Mouse (Mus musculus) stomach, embryonic 14.5 days (tissue): ENCODE measurements around the gene Ankrd33. TPM values are rescaled to one million over a fixed set of nuclear protein-coding genes. Genes with fewer than 3 reads are reported as not detected.

Experiments used
- ATAC-seq: fragments of 200-750 bp; cut with Nextera tagmentation; 2 replicates; pipeline ENCODE4 v1.8.0; 2017; ENCODE audit warnings: low read depth, moderate TSS enrichment; ENCODE audit not compliant: insufficient number of reproducible peaks, insufficient read depth, low FRiP score
- H3K27ac ChIP-seq: fragments of 300-500 bp; sonication (generic); 2 replicates; pipeline ENCODE4 v1.5.1; 2014; ENCODE audit warnings: mild to moderate bottlenecking, low read length, moderate library complexity, mixed read lengths
- H3K27me3 ChIP-seq: fragments of 300-500 bp; sonication (generic); 2 replicates; pipeline ENCODE4 v1.6.1; 2014; ENCODE audit warnings: low read length, control low read depth, mixed read lengths; ENCODE audit not compliant: control insufficient read depth, insufficient read depth
- H3K36me3 ChIP-seq: fragments of 300-500 bp; sonication (generic); 2 replicates; pipeline ENCODE4 v1.6.1; 2014; ENCODE audit warnings: mild to moderate bottlenecking, control low read depth, low read length, moderate library complexity, mixed read lengths; ENCODE audit not compliant: control insufficient read depth, insufficient read depth
- H3K4me1 ChIP-seq: fragments of 300-500 bp; sonication (generic); 2 replicates; pipeline ENCODE4 v1.6.1; 2014; ENCODE audit warnings: low read length, control low read depth, mixed read lengths; ENCODE audit not compliant: control insufficient read depth, insufficient read depth
- H3K4me2 ChIP-seq: fragments of 300-500 bp; sonication (generic); replicated peaks from 2 replicates; pipeline ENCODE4 v1.6.1; 2014; ENCODE audit warnings: low read depth, low read length, control low read depth
- H3K4me3 ChIP-seq: fragments of 300-500 bp; sonication (generic); 2 replicates; pipeline ENCODE4 v1.5.1; 2014; ENCODE audit warnings: low read depth, low read length, control low read depth
- H3K9ac ChIP-seq: fragments of 300-500 bp; sonication (generic); replicated peaks from 2 replicates; pipeline ENCODE4 v1.6.1; 2014; ENCODE audit warnings: low read depth, mild to moderate bottlenecking, control low read depth, low read length, moderate library complexity, mixed read lengths
- H3K9me3 ChIP-seq: fragments of 300-500 bp; sonication (generic); 2 replicates; pipeline ENCODE4 v1.6.1; 2016; ENCODE audit warnings: low read depth, low read length, control low read depth; ENCODE audit not compliant: control insufficient read depth
- WGBS: fragments of 180-500 bp; shearing (Covaris S2); extraction: QIAGEN DNeasy Blood & Tissue Kit; methylation state at CpG from one replicate; pipeline ENCODE4 v1.1.7; 2014; 5-methylcytosine and 5-hydroxymethylcytosine counted together
- polyA plus RNA-seq: library from polyadenylated mRNA; unstranded; fragments of >200 nt; fragmentation: Nextera tagmentation; extraction: Ambion mirVana; gene quantifications from 2 replicates; pipeline ENCODE4 v1.2.1, GENCODE M21; 2014

The Ankrd33 gene
- polyA plus RNA-seq, 1 experiment from 2014 or later: not detected

DNA sequence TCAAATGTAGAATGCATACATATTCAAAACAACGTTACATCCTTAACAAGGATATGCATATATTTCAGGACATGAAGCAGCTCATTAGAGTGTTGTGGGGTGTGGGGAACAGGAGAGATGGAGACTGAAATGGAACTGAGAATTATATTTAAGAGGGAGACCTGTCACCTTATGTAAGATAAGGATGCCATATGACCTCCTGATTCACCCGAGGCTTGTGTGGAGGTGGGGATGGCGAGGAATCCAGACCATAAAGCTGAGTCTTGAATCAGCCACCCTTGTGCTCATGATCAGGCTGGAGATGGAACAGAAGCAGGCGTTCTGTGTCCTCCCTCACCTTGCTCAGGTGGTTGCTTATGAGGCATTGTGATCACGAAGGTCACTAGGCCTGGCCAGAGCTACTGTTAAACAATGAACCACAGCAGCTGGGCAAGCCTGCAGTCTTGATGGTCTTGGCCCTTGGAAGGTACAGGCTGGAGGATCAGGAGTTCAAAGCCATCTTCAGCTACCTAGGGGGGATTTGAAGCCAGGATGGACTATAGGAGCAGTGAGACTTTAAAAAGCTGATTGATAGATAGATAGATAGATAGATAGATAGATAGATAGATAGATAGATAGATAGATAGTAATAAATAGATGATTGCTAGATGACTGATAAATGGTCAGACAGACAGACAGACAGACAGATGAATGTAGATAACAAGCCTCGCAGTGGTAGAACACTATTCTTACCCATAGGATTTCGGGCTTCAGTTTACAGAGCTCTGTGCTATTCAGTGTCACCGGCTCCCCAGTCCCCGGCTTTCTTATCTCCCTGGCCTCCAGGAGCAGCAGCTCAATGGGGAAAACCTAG, 36.1 kb downstream of the Ankrd33 start:
- Histone ChIP-seq H3K27me3 (no peaks in the 10 kb centered on the region), H3K36me3 (no peaks in the 10 kb centered on the region), H3K9me3 (no peaks in the 10 kb centered on the region), H3K9ac (no peak overlapping the region), H3K4me2 (no peak overlapping the region), H3K27ac (no peak overlapping the region), H3K4me1 (peaks cover 14% of the 10 kb centered on the region), H3K4me3 (no peak overlapping the region)
- WGBS: 63% methylated on average over 9 of the region's 9 CpGs
- no peak for ATAC-seq

- H3K36me3 ChIP-seq: no peaks in the 10 kb centered on the region
- 80% methylated on average over 7 of the region's 7 CpGs for WGBS
- H3K4me1 ChIP-seq: no peaks in the 10 kb centered on the region
- no peaks in the 10 kb centered on the region for H3K9me3 ChIP-seq
- H3K9ac ChIP-seq: no peak overlapping the region
- no peak overlapping the region for H3K4me2 ChIP-seq
- no peak for ATAC-seq
- H3K27me3 ChIP-seq: no peaks in the 10 kb centered on the region
- no peak overlapping the region for H3K4me3 ChIP-seq
- no peak overlapping the region for H3K27ac ChIP-seq
Measured at GRCm38 (mm10) chr15:101154700-101155616, 39.4 kb downstream of the Ankrd33 start.

- Histone ChIP-seq H3K27ac (no peak overlapping the region), H3K4me1 (peaks cover 24% of the 10 kb centered on the region), H3K9me3 (no peaks in the 10 kb centered on the region), H3K4me3 (no peak overlapping the region), H3K4me2 (no peak overlapping the region), H3K9ac (no peak overlapping the region), H3K27me3 (no peaks in the 10 kb centered on the region), H3K36me3 (no peaks in the 10 kb centered on the region)
- no peak for ATAC-seq
- 35% methylated on average over 1 of the region's 1 CpGs for WGBS
Measured at GRCm38 (mm10) chr15:101160128-101160527, 44.6 kb downstream of the Ankrd33 start.

GRCm38 (mm10) chr15:101160591-101160990, 45.0 kb downstream of the Ankrd33 start:
- Histone ChIP-seq H3K9ac (no peak overlapping the region), H3K27me3 (no peaks in the 10 kb centered on the region), H3K4me2 (no peak overlapping the region), H3K4me1 (peaks cover 26% of the 10 kb centered on the region), H3K27ac (peak overlapping the region; percentile 39; the same call in 1 of the 2 replicates), H3K9me3 (no peaks in the 10 kb centered on the region), H3K36me3 (no peaks in the 10 kb centered on the region), H3K4me3 (no peak overlapping the region)
- WGBS: 29% methylated on average over 7 of the region's 7 CpGs
- no peak for ATAC-seq

DNA sequence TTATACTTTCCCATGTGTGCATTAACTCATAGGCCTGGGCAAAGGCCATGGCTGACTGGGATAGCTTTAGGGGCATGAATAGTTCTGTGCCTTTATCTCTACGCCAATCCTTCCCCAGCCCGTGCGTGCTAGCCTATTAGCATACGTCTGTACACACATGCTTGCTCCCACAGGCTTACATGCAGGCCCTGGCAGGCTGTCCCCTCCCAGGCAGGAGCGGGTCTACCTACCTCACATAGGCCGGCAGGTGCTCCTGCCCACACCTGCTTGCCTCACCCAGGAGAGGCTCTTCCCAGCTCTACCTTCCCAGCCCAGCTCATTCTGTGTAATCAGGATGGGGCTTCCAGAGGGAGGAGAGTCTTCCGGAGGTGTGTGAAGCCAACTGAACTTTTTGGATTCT, 46.0 kb downstream of the Ankrd33 start:
- 69% methylated on average over 7 of the region's 7 CpGs for WGBS
- H3K27ac ChIP-seq: peak overlapping the region; percentile 39; the same call in 1 of the 2 replicates
- no peaks in the 10 kb centered on the region for H3K9me3 ChIP-seq
- no peak overlapping the region for H3K4me3 ChIP-seq
- no peaks in the 10 kb centered on the region for H3K36me3 ChIP-seq
- no peak overlapping the region for H3K9ac ChIP-seq
- H3K4me2 ChIP-seq: no peak overlapping the region
- ATAC-seq: peak; percentile 53; the same call in 1 of the 2 replicates
- H3K4me1 ChIP-seq: peaks cover 28% of the 10 kb centered on the region
- H3K27me3 ChIP-seq: no peaks in the 10 kb centered on the region

GRCm38 (mm10) chr15:101163056-101163458, 47.5 kb downstream of the Ankrd33 start:
- 19% methylated on average over 15 of the region's 15 CpGs for WGBS
- Histone ChIP-seq H3K27me3 (no peaks in the 10 kb centered on the region), H3K4me2 (peak overlapping the region; percentile 23), H3K36me3 (no peaks in the 10 kb centered on the region), H3K4me1 (peaks cover 28% of the 10 kb centered on the region), H3K27ac (peak overlapping the region; percentile 66), H3K9ac (no peak overlapping the region), H3K9me3 (no peaks in the 10 kb centered on the region), H3K4me3 (no peak overlapping the region)
- ATAC-seq: peak; percentile 69; the same call in 1 of the 2 replicates

GRCm38 (mm10) chr15:101163854-101164253, 48.3 kb downstream of the Ankrd33 start:
- ATAC-seq: no peak
- Histone ChIP-seq H3K4me2 (no peak overlapping the region; the same call in 1 of the 2 replicates), H3K36me3 (no peaks in the 10 kb centered on the region), H3K9ac (no peak overlapping the region), H3K4me3 (no peak overlapping the region), H3K4me1 (peaks cover 28% of the 10 kb centered on the region), H3K27me3 (no peaks in the 10 kb centered on the region), H3K27ac (peak overlapping the region; percentile 66), H3K9me3 (no peaks in the 10 kb centered on the region)
- 58% methylated on average over 5 of the region's 5 CpGs for WGBS

- no peak overlapping the region for H3K4me2 ChIP-seq
- H3K4me1 ChIP-seq: peaks cover 28% of the 10 kb centered on the region
- ATAC-seq: peak; percentile 58
- H3K27ac ChIP-seq: peak overlapping the region; percentile 66
- H3K36me3 ChIP-seq: no peaks in the 10 kb centered on the region
- H3K27me3 ChIP-seq: no peaks in the 10 kb centered on the region
- 59% methylated on average over 5 of the region's 5 CpGs for WGBS
- no peaks in the 10 kb centered on the region for H3K9me3 ChIP-seq
- H3K4me3 ChIP-seq: no peak overlapping the region
- H3K9ac ChIP-seq: no peak overlapping the region
Measured at GRCm38 (mm10) chr15:101164291-101164690, 48.7 kb downstream of the Ankrd33 start.
